Mouse (Mus musculus): ENCODE results near the gene Eng.

The Eng gene

GRCm38 (mm10) chr2:32680961-32681650, 34.7 kb downstream of the Eng start:
- DNase-seq (ENCODE audit: low spot score in 2 of 2) = no peak

GRCm38 (mm10) chr2:32681754-32682153, 35.4 kb downstream of the Eng start:
- no peak for DNase-seq (ENCODE audit: low spot score in 2 of 2)

GRCm38 (mm10) chr2:32682721-32683417, 36.5 kb downstream of the Eng start:
- no peak for DNase-seq (ENCODE audit: low spot score in 2 of 2)

GRCm38 (mm10) chr2:32683701-32684100, 37.3 kb downstream of the Eng start:
- no peak for DNase-seq (ENCODE audit: low spot score in 2 of 2)

GRCm38 (mm10) chr2:32684681-32685428, 38.5 kb downstream of the Eng start:
- no peak for DNase-seq (ENCODE audit: low spot score in 2 of 2)

- DNase-seq (ENCODE audit: low spot score in 2 of 2) = no peak
Measured at GRCm38 (mm10) chr2:32685807-32686206, 39.4 kb downstream of the Eng start.

- no peak for DNase-seq (ENCODE audit: low spot score in 2 of 2)
Measured at GRCm38 (mm10) chr2:32686640-32687039, 40.2 kb downstream of the Eng start.

GRCm38 (mm10) chr2:32687562-32687961, 41.2 kb downstream of the Eng start:
- DNase-seq (ENCODE audit: low spot score in 2 of 2) = no peak

- peak; percentile 89 to 92 for DNase-seq (ENCODE audit: low spot score in 2 of 2)
Measured at GRCm38 (mm10) chr2:32689420-32689819, 43.0 kb downstream of the Eng start.

- no peak for DNase-seq (ENCODE audit: low spot score in 2 of 2)
Measured at GRCm38 (mm10) chr2:32691041-32691440, 44.6 kb downstream of the Eng start.

- no peak for DNase-seq (ENCODE audit: low spot score in 2 of 2)
Measured at GRCm38 (mm10) chr2:32692496-32692895, 46.1 kb downstream of the Eng start.

- no peak for DNase-seq (ENCODE audit: low spot score in 2 of 2)
Measured at GRCm38 (mm10) chr2:32693282-32693681, 46.9 kb downstream of the Eng start.

GRCm38 (mm10) chr2:32693823-32694411, 47.5 kb downstream of the Eng start:
- peak; percentile 94 for DNase-seq (ENCODE audit: low spot score in 2 of 2)

GRCm38 (mm10) chr2:32694691-32695090, 48.3 kb downstream of the Eng start:
- DNase-seq (ENCODE audit: low spot score in 2 of 2) = no peak

- no peak for DNase-seq (ENCODE audit: low spot score in 2 of 2)
Measured at GRCm38 (mm10) chr2:32699680-32700079, 53.3 kb downstream of the Eng start.

- no peak for DNase-seq (ENCODE audit: low spot score in 2 of 2)
Measured at GRCm38 (mm10) chr2:32700966-32701743, 54.8 kb downstream of the Eng start.

GRCm38 (mm10) chr2:32703046-32703445, 56.7 kb downstream of the Eng start:
- DNase-seq (ENCODE audit: low spot score in 2 of 2) = no peak

- no peak for DNase-seq (ENCODE audit: low spot score in 2 of 2)
Measured at GRCm38 (mm10) chr2:32704021-32704421, 57.6 kb downstream of the Eng start, which contains the start of gene Fpgs. Gene Fpgs, minus strand, starts transcription at chr2:32704145.

- no peak for DNase-seq (ENCODE audit: low spot score in 2 of 2)
Measured at GRCm38 (mm10) chr2:32705018-32705417, 58.6 kb downstream of the Eng start.

GRCm38 (mm10) chr2:32706971-32707370, 60.6 kb downstream of the Eng start:
- DNase-seq (ENCODE audit: low spot score in 2 of 2) = no peak

GRCm38 (mm10) chr2:32708643-32709042, 62.2 kb downstream of the Eng start:
- DNase-seq (ENCODE audit: low spot score in 2 of 2) = peak; percentile 28 to 42
